Mouse (Mus musculus): Measurements from ENCODE around the gene Gm11627.
"Not testable (repeated sequence)": the region's sequence is repeated elsewhere in the genome, so short reads cannot be mapped to it uniquely, and the experiment has no call there.

The Gm11627 gene

GRCm38 (mm10) chr11:102602816-102603495 is 23.7 kb upstream of the Gm11627 start:
- DNase-seq: no peak

GRCm38 (mm10) chr11:102599912-102600311 is 20.7 kb upstream of the Gm11627 start:
- no peak for DNase-seq

- DNase-seq: no peak
These were observed 16.1 kb upstream of the Gm11627 start for GRCm38 (mm10) chr11:102595341-102595820.

GRCm38 (mm10) chr11:102587554-102587953 is 8.3 kb upstream of the Gm11627 start:
- DNase-seq: no peak

- no peak for DNase-seq
These were observed 7.3 kb upstream of the Gm11627 start for GRCm38 (mm10) chr11:102586445-102587130.

DNA sequence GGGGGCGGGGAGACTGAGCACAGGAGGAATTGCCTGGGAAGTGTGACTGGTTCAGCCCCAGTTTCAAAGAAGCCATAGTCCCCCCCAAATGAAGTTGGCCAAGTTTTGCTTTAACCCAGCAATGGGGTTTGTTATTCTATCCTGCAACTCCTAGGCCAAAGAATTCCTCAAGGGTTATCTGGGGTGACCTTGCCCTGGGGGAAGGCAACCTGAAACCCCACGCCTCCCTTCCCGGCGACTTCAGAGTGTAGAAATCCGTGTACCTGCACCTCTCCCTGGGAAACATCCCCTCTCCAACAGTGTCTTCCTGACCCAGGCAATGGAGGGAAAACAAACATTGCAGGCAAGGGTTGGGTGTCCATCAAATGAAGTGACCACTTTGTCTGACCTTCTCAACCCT is 3.5 kb upstream of the Gm11627 start:
- DNase-seq: no peak

GRCm38 (mm10) chr11:102582016-102582610 is 2.9 kb upstream of the Gm11627 start:
- DNase-seq: peak; percentile 41

DNA sequence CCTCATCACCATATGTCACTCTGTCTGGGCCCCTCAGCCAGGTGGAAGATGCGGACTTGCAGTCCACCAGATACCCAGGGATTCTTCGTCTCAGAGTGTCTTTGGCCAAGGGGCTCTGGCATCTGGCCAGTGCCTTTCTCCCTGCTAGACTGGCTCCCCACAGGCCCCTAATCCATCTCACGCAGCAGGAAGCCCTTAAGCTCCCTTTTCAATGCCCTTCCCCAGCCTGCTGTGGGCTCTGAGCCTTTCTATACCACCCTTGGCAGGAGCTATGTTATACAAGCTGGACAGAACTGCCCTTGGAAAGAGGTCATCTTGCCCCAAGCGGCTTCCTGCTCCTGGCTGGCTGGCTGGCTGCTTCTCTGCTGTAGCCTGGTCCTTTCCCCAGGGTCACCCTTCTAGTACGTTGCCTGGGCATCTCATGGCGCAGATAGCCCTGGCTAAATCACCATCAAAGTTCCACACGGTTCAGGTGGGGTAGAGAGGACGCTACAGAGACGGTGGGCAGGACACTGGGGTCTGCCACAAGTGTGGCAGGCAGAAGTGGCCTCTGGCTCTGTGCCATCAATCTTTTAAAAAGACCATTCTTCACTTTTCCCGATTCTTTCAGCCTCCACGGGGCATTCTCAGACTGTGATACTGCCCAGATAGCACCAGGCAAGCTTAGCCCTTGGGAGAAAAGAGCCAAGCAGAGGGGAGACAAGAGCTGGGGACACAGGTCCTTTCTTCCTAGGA is 2.2 kb upstream of the Gm11627 start:
- no peak for DNase-seq

- no peak for DNase-seq
These were observed 721 bp upstream of the Gm11627 start for GRCm38 (mm10) chr11:102580034-102580330.

GRCm38 (mm10) chr11:102578341-102579118 is 731 bp downstream of the Gm11627 start:
- peak; percentile 81 for DNase-seq

DNA sequence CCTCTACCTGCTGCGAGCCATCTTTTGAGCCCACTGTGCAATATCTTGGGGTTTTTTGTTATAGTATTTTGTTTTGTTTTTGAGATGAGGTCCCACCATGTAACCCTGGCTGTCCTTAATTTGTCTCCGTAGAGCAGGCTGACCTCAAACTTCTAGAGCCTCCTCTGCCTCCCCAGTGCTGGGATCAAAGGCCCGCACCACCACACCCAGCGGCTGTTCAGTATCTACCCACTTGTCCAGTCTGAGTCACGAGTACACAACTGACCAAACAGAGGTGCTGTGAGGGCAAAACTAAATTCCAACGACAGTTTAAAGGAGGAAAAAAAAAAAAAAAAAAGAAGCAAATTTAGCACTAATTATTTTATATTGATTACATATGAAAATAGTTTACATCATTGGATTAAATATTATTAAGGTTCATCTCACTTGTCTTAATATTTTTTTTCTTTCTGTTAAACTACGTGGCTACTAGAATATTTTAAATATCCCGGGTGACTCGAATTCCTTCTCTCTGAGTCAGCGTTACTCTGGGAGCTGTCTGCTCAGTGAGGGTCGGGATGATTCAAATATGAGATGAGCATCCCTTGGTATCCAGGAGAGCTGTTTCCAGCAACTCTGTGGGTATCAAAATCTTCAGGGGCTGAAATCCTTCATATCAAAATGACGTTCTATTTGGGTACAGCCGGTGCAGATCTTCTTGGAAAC is 3.1 kb downstream of the Gm11627 start:
- no peak for DNase-seq

DNA sequence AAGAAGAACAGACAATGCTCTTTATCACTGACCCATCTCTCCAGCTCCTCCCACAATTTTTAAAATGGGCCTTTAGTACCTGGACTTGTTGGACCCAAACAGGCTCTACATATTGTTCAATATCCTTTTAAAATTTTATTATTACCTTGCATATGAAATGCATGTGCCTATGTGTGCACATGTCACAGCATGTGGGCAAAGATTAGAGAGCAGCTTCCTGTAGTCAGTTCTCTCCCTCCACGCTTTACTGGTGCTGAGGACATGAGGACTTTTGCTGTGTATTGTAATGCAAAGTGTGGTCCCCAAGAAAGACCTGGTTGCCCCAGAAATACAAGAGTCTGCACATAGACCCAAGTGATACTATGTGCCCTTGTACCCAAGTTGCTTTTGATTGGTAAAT is 4.2 kb downstream of the Gm11627 start:
- DNase-seq: no peak

GRCm38 (mm10) chr11:102572866-102573663 is 6.2 kb downstream of the Gm11627 start:
- DNase-seq: peak; percentile 87

GRCm38 (mm10) chr11:102568756-102569377 is 10.4 kb downstream of the Gm11627 start:
- no peak for DNase-seq

DNA sequence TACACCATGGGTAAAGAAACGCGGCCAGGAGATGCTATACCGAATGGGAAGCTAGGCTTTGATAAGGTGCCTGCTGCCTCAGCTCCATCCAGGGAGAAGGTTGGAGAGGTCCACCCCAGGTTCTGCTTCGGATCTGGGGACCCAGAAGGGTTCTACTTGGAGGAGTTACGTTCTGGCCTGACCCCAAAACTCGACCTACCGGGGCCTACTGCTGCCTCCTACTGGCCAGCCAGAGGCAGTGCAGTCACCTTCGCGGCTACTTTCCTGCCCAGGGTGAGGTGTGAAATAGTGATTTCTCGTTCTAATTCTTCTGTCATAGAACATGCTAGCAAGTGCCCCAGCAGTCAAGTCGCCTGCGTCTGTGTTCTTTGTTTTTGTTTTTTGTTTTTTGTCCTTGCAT is 11.1 kb downstream of the Gm11627 start:
- DNase-seq: no peak

DNA sequence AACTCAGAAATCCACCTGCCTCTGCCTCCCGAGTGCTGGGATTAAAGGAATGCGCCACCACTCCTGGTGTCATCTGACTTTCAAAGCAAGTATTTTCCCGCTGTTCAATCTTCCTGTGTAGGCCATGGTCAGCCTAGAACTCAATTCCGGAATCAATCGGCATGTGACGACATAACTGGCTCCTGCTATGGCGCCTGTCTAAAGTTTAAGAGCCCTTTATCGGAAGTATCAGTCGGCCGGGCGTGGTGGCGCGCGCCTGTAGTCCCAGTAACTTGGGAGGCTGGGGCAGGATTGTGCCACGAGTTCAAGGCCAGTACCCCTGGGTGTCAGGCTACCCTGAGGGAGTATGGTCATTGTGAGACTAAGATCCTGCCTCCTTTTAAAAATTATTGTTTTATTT is 11.5 kb downstream of the Gm11627 start:
- DNase-seq: no peak

- DNase-seq: no peak
These were observed 12.1 kb downstream of the Gm11627 start for GRCm38 (mm10) chr11:102567157-102567556.

GRCm38 (mm10) chr11:102566290-102566689 is 13.0 kb downstream of the Gm11627 start:
- DNase-seq: no peak

DNA sequence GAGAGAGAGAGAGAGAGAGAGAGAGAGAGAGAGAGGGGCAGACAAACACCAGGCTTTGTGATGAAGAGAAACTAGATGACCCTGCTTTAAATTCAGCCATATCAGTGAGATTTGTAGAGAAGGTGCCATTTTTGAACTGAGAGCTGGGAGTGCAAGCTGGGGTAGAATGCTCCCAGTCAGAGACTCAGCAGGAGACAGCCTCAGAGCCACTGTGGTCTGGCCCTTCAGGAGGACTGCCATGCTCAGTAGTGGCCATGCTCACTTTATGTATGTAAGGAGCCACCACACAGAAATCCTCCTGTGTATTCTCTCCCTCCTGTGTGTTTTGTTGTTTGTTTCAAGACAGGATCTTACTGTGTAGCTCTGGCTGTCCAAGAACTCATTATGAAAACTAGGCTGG is 13.5 kb downstream of the Gm11627 start:
- DNase-seq: no peak

GRCm38 (mm10) chr11:102564952-102565671 is 14.1 kb downstream of the Gm11627 start:
- DNase-seq: not testable (repeated sequence)

Measured in kidney, adult 18-20 months (tissue).